Mouse (Mus musculus): ENCODE results near the gene Gpld1.
"Not testable (repeated sequence)": the region's sequence is repeated elsewhere in the genome, so short reads cannot be mapped to it uniquely, and the experiment has no call there.

The Gpld1 gene

DNA sequence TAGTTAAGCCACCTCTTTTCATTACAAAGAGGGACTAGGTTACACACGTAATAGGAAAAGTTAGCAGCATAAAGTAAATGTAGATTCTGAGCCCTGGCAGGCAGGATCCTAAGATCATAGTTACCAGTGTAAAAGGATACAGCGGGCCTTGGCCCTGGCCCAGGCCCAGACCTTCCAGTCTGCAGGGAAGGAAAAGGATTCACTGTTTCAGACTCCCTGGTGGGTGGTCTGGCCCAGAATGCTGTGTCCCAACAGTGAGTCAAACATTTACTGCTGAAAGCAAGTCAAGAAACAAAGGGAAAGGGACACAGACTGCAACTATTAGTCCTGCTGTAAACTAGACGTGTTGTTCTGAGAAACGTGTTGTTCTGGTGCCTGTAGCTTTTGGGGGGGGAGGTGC, 2.6 kb downstream of the Gpld1 start:
- no peak for DNase-seq (ENCODE audit: inconsistent age in 2 of 2, low spot score in 1 of 2)

DNA sequence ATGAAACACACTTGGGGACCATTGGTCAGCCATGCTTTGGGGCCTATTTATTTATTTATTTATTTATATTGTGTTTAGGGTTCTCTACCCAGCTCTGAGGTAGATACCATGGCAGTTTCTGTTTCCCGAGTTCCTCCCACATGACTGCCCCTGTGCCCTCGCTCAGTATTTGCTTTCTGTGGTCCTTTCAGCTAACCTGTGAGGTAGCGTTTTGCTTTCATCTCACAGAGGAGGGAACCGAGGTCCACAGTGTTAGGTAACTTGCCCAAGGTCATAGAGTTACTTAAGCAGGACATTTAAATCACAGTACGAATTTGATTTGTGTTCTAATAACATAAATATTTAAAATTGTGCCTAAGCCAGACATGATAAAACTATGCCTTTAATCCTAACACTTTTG, 4.2 kb downstream of the Gpld1 start:
- no peak for DNase-seq (ENCODE audit: inconsistent age in 2 of 2, low spot score in 1 of 2)

DNA sequence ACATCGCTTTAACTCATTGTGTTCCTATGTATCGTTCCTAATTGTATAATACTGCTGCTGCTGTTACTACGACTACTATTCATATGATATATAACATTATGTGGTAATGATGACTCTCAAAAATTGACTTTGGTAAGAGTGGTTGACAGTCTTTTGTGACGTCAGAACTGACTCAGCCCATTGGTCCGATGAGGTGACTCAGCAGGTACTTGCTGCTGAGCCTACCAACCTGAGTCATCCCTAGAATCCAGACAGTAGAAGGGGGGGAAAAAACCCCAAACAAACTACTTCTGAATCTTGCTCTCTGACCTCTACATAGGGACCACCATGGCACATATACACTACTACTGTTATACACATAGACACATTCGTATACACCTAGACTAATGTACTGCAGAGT, 5.9 kb downstream of the Gpld1 start:
- no peak for DNase-seq (ENCODE audit: inconsistent age in 2 of 2, low spot score in 1 of 2)

DNA sequence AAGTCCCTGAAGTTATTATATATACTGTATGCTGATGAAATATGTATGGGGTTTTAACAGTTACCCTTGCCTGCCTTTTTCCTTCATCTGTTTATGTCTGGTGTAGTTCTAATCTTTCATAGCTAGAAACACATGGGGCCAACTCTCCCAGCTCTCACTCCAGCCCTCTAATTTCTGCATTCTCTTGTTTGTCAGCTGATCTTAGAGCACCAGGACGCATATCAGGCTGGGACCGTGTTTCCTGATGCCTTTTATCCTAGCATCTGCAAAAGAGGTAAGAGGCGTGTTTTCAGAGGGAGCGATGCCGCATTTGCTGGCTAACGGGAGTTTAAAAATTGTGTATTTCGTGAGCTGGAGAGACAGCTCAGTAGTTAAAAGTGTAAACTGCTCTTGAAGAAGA, 9.7 kb downstream of the Gpld1 start:
- no peak for DNase-seq (ENCODE audit: inconsistent age in 2 of 2, low spot score in 1 of 2)

DNA sequence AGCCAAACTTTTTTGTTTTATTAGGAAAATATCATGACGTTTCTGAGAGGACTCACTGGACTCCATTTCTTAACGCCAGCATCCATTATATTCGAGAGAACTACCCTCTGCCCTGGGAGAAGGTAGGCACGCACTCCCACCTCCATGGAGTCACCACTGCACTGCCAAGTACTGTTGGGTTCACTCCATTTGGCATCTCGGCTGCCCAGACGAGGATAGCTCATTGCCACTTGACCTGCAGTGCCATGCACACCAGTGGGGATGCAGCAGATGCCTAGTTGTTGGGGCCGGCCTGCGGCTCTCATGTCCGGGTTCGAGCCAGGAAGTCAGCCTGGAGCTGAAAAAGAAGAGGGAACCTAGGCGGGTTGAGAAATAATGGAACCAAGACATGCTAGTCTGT, 12.1 kb downstream of the Gpld1 start:
- DNase-seq (ENCODE audit: inconsistent age in 2 of 2, low spot score in 1 of 2) = no peak

DNA sequence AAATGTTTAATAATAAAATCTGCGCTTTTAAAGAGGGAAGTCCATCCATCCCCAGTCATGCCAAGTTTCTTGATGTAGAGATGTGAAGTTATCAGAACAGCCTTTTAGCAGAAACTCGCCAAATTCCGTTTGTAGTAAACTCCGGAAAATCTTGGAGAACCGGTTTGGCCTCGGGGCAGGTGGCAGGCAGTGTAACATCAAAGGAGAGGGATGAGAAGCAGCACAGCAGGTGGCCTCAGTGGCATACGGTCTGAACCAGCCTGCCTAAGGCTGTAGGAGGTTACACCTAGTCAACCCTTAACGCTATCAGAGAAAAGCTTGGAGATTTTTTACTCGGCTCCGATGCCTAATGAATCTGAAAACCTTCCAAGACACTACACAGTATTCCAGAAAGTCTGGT, 12.5 kb downstream of the Gpld1 start:
- no peak for DNase-seq (ENCODE audit: inconsistent age in 2 of 2, low spot score in 1 of 2)

DNA sequence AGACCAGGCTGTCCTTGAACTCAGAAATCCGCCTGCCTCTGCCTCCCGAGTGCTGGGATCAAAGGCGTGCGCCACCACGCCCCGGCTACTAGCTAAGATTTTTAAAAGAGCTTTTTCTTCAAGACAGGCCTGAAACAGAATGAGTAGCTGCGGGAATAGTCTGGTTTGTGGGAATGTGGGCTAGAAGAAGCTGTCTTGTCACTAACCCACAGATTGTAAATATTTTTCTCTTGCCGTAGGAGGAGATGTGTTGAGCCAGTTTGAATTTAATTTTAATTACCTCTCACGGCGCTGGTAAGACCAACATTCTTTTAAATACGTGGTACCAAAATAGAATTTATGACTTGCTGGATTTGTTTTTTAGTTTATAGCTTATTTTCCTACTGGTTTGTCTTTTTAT, 15.7 kb downstream of the Gpld1 start:
- DNase-seq (ENCODE audit: inconsistent age in 2 of 2, low spot score in 1 of 2) = no peak

DNA sequence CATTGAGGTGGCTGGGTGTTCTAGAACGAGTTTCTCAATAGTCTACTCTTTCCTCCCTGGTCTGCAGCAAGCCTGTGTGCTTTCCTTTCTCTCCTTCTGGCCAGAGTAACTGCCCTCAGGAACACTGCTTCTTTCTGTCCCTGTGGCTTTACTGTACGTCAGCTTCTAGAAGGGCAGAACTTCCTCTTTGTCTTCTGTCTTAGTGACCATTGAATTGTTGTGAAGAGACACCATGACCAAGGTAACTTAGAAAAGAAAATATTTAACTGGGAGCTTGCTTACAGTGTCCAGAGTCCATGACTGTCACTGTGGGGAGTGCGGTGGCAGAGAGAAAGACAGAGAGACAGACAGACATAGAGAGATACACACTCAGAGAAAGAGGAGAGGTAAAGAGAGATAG, 17.1 kb downstream of the Gpld1 start:
- DNase-seq (ENCODE audit: inconsistent age in 2 of 2, low spot score in 1 of 2) = no peak

DNA sequence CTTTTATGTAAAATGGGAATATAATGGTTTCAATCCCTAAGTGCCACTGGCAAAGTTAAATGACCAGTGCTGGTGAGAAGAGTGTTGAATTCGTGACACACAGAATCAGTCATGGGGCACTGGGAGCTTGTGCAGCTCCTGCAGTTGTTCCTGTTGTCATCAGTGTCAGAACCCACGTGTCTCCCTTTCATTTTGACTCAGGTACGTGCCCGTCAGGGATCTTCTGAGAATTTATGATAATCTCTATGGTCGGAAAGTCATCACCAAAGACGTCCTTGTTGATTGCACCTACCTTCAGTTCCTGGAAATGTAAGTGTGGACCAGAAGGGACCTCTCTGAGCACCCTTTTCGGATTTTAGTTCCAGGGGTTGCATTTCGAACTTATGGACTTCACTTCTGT, 19.2 kb downstream of the Gpld1 start:
- DNase-seq (ENCODE audit: inconsistent age in 2 of 2, low spot score in 1 of 2) = no peak

DNA sequence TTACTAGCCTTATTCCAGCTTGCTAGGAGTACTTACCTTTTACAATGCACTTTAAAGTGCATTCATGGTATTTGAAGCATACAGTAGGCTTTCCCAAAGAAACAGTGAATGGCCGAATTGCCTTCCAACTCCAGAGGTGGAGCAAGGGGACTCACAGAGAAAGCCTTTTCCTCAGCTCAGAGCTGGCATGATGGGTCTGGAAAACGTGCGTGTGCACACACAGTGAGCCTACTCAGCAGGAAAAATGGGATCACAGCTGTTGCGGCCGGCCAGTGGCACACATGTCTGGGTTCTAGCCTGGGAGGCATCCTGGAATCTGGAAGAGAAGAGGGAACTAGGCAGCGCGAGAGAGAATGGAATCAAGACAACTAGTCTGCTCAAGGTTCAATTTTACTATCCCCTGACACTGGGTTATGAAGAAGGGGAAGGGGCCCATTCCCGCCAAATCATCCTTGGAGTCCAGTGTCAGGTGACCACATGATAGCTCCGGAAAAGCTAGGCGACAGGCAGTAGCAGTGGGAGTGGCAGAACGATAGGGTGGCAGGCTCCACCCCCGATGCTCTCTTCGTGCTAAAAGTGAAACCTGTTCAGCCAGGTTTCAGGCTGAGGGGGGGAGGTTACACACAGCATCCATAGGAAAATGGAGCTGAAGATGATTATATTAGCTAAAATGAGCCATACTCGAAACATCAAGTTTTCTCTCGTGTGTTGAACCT, 22.3 kb downstream of the Gpld1 start:
- DNase-seq (ENCODE audit: inconsistent age in 2 of 2, low spot score in 1 of 2) = no peak

DNA sequence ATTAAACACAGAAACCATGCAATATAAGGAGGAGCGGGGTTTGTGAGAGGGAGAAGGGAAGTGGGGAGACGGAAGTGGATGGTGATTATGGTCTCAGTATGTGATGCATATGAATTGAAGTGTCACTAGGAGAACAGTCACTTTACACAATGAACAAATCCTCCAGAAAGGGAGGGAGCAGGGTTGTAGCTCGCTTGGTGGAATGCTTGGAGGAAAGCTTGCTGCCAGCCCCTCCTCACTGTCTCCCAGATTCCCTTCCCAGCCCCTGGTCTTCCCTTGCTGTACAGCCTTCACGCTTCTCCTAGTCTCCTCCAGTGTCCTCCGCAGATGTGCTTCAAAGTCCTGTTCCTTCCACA, 22.9 kb downstream of the Gpld1 start:
- no peak for DNase-seq (ENCODE audit: inconsistent age in 2 of 2, low spot score in 1 of 2)

DNA sequence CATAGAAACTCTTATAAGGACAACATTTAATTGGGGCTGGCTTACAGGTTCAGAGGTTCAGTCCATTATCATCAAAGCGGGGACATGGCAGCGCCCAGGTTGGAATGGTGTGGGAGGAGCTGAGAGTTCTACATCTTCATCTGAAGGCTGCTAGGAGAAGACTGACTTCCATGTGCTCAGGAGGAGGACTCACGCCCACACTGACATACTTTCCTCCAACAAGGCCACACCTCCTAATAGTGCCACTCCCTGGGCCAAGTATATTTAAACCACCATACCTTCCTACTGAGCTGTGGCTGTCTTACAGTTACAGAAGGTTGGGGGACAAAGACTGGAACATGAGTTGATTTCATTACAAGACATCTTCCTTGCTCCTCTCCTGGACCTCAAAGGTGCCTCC, 28.8 kb downstream of the Gpld1 start:
- not testable (repeated sequence) for DNase-seq (ENCODE audit: inconsistent age in 2 of 2, low spot score in 1 of 2)

DNA sequence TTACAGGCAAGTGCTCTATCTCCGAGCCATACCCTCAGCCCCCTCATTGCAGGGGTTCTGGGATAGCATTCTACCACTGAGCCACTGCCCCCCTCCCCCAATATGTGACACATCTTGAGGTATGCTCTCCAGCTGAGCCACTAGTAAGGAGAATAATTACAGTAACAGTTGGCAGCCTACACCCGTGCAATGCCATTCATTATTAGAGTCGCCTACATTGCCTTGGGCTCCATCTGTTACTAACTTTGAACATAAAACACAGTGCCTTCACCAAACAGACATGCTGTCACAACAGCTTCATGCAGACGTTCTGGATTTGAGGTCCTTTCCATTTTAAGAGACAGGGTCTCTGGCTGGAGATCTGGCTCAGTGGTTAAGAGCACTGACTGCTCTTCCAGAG, 33.4 kb downstream of the Gpld1 start:
- DNase-seq (ENCODE audit: inconsistent age in 2 of 2, low spot score in 1 of 2) = no peak

DNA sequence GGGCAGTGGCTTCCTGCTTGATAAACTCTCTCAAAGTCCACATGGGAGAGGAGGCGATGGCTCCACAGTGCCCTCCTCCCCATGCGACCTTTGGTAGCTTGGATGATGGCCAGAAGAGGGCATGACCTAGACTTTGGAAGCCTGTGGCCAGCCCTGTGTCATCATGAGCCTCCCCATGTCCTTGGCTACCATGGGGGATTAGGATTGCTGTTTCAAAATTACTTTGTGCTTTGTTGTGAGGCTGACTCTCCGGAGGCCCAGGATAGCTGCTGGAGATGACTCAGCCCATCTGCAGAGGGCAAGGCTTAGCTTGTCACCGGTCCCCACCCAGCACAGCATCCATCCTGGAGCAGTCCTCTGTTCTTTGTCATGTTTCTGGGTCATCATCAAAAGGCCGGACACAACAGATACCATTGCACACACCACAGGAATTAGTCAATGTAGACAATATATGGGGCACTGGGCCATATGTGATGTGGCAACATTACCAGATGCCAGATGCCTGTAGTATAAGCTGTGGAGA, 34.9 kb downstream of the Gpld1 start:
- DNase-seq (ENCODE audit: inconsistent age in 2 of 2, low spot score in 1 of 2) = peak; percentile 61 to 84

DNA sequence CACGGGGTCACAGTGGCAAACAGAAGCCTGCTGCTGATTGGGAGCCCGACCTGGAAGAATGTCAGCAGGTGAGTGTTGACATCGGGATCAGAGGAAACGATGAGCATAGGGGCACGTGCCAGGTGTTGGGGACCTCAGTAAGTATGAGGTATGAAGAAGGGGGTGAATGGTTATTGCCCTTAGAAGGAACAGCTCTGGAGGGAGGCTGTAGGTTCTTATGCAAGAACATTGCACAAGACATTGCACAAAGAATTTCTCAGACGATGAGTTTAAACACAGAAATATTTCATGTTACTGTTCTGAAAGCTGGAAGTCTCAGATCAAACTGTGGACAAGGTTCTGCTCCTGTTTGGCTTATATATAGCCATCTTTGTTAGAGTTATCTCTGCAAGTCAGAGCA, 38.1 kb downstream of the Gpld1 start:
- peak in 1 of 2 experiments; percentile 59 for DNase-seq (ENCODE audit: inconsistent age in 2 of 2, low spot score in 1 of 2)

DNA sequence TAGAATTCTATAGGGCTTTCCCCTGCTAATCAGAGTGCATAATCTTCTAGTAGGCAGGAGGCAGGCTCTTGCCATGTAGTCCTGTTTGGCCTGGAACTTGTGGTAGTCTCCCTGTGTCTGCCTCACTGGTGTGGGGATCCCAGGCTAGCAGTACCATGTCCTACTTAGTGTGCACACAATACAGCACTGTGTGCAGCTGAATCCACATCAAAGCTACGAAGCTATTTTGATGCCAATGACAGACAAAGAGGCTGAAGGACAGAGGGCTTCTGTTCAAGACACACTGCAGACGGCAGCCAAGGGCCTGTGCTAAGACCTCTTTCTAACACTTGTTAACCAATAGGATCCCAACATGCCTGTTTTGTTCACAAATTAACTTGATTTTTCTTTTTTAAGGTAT, 42.5 kb downstream of the Gpld1 start:
- no peak for DNase-seq (ENCODE audit: inconsistent age in 2 of 2, low spot score in 1 of 2)

DNA sequence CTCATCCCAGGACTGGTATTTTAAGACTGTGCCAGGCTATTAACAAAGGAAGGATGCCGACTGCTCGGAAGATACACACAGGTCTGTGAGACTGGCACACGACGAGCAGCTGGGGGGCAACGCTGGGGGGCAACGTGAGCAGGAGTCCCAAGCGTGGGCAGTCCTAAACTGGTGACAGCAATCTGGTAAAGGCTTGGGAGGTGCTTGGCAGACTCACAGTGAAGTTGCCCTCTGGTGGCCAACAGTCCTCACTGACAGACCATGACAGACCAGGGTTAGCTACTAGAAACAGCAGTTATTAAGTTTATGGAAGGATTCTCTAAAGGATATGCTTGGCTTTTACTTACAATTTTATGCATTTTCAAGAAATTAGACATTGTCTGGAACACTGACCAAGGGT, 45.4 kb downstream of the Gpld1 start:
- peak; percentile 41 to 79 for DNase-seq (ENCODE audit: inconsistent age in 2 of 2, low spot score in 1 of 2)

DNA sequence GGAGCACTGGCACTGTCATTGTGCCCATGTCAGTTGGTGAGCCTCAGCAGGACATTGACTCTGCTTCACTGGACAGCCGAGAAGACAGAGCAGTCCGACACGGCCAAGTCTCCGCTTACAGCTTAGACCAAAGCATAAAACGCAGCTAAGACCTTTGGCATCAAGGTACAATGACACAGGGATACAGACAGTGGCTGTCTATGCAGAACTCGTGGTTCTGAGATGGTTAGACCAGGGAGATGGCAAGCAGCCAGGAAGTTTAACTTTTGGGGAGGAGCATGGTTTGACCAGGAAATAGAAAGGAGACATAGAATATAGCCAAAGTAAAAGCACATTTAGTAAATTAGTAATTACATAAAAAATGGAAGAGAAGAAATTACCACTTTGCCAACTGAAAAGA, 46.1 kb downstream of the Gpld1 start:
- DNase-seq (ENCODE audit: inconsistent age in 2 of 2, low spot score in 1 of 2) = peak in 1 of 2 experiments; percentile 44

DNA sequence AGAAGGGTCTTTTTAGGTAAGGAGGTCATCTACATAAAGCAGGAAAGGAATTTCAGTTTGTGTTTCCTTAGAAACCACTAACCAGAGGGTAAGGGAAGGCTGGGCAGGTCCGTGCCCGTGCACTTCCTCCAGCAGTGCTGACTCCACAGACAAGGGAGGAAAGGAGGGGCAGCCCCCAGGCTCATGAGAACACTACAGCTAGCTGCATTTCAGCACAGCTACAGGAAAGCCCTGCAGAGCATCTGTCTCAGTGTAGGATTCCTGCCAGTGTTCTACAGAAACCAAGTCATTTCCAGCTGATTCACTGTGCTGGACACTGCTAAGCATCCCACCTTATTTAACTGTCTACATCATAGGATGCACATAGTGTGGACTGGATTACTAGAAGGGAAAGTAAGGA, 50.2 kb downstream of the Gpld1 start:
- no peak for DNase-seq (ENCODE audit: inconsistent age in 2 of 2, low spot score in 1 of 2)

DNA sequence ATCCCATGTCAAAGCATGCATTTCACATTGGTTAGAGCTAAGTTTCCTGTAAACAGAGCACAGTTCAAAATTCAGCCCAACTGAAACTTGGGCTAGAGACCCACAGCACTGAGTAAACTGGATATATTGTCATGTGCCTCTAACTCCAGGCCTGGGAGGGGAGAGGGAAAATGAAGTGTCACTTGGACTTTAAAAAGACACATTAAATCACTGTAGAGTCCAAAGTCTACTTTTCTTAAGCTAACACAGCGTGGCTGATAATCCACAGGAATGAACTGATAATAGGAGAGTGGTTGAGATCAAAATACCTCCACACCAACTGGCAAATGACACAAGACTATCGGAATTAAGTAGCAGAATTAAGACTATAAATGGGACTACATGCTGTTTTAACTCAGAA, 56.6 kb downstream of the Gpld1 start:
- no peak for DNase-seq (ENCODE audit: inconsistent age in 2 of 2, low spot score in 1 of 2)

DNA sequence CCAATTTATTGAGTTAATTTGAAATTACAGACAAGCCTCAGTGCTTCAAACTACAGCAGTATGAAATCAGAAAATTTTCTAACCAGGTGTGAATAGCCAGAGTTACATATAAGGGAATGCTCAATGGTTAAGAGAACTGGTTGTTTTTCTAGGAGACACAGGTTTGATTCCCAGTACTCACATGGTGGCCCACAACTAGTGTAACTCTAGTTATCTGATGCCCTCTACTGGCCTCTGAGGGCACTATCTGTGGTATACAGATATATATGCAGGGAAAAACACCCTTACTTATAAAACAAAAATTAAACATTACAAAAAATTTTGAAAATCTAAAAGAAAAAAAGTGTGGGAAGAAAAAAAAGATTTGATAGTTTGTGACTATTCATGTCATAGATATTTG, 60.0 kb downstream of the Gpld1 start:
- no peak for DNase-seq (ENCODE audit: inconsistent age in 2 of 2, low spot score in 1 of 2)

DNA sequence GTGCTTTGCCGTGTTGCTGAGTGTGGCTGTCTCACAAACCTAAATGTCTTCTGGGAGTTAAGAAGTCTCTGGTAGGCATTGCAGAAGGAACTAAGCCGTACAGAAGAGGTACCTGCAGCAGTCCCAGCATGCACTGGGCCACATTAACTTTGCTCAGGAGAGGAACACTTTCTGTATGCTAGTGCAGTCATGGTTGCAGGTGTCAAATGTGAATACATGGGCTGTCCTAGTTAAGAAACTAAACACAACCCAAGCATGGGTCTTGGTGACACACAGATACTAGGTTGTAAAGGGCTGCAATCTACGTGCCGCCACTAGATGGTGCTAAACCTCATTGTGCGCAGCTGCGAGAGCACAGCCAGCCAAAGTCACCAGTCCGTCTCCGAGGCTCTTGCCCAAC, 64.2 kb downstream of the Gpld1 start:
- peak; percentile 41 to 78 for DNase-seq (ENCODE audit: inconsistent age in 2 of 2, low spot score in 1 of 2)

DNA sequence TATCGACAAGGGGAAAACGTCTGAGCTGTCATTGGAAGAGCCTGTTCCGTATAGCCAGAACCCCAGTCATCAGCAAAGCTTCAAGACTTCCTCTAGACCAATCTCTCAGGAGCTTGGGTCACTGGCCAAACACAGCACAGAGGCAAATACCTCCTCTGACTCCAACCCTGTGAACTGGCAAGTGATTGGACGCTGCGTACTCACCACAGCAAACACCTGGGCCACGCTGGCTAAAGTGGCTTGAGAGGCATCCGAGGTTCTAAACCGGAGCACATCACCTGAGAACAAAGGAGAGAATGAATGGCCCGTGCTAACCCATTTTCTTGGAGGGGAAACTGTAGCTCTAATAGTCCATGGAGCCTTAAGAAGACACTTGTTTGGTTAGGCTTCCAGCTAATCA, 75.4 kb downstream of the Gpld1 start:
- DNase-seq (ENCODE audit: inconsistent age in 2 of 2, low spot score in 1 of 2) = no peak
